ENCODE assay signal across 9 mouse cellular contexts in the genomic region with DNA sequence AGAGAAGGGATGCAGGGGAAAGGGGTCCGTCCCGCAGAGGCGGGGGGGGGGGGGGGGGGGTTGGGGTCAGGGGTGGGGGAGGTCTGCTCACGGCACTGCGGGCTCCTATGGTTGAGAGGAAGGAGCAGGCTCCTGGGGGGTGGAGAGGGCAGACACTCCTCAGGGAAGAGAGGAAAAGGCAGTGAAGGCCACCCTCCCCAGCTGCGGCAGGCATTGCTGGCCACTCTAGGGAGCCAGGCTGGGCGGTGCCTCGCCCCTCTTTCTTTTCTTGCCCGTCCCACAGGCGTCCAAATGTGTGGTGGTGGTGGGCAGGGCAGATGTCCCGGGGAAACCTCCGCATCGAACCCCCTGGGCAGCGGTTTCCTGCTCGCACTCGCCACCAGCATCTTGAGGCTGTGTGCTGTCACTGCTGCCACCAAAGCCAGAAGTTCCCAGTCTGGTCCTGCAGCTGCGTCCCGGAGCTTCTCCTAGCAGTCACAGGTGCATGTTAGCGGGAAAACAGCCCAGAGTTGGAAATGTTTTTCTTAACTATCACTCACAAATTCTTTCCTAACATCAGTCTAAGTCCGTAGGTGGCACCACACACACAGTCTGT.
A peak's percentile ranks its signal among the peaks of the same experiment; 100 is the strongest.
DNase-seq lines count a peak whose midpoint lies in the region; ATAC-seq lines count a peak whose summit lies in the region.
"Had no signal": no experiment of that assay in that cellular context is flagged by ENCODE, and none has a peak within 500 bp of the region (broad histone marks: within the 10 kb centered on the region; RNA-seq: fewer than 3 reads in every experiment).

No protein-coding gene starts in this region.

- peak overlapping the region; percentile 34 for H3K4me2 ChIP-seq in kidney, embryonic 14.5 days (replicated peaks; ENCODE audit: low read depth, low read length)
- H3K4me2 ChIP-seq in embryonic facial prominence, embryonic 13.5 days, result peak overlapping the region; percentile 57
- H3K4me2 ChIP-seq in hindbrain, embryonic 15.5 days, result peak overlapping the region; percentile 58
- H3K4me2 ChIP-seq in neural tube, embryonic 12.5 days (replicated peaks), result peak overlapping the region; percentile 55

- 11% methylated on average over 16 of the region's 20 CpGs for WGBS in kidney, embryonic 14.5 days
- 16% methylated on average over 16 of the region's 20 CpGs for WGBS in embryonic facial prominence, embryonic 13.5 days
- WGBS in hindbrain, embryonic 15.5 days, result 9% methylated on average over 17 of the region's 20 CpGs
- 14% methylated on average over 15 of the region's 20 CpGs for WGBS in neural tube, embryonic 12.5 days

- no peaks in the 10 kb centered on the region for H3K9me3 ChIP-seq in kidney, embryonic 14.5 days (ENCODE audit: control insufficient read depth, low read length)
- H3K9me3 ChIP-seq in embryonic facial prominence, embryonic 13.5 days, result no peaks in the 10 kb centered on the region
- no peaks in the 10 kb centered on the region for H3K9me3 ChIP-seq in hindbrain, embryonic 15.5 days
- H3K9me3 ChIP-seq in neural tube, embryonic 12.5 days, result no peaks in the 10 kb centered on the region

- no peak overlapping the region for H3K4me3 ChIP-seq in kidney, embryonic 14.5 days (ENCODE audit: low read length)
- peak overlapping the region; percentile 24 for H3K4me3 ChIP-seq in embryonic facial prominence, embryonic 13.5 days
- peak overlapping the region; percentile 30 for H3K4me3 ChIP-seq in hindbrain, embryonic 15.5 days
- 0 out of 2 replicates have a peak overlapping the region, but pooled peaks have one; percentile 3 for H3K4me3 ChIP-seq in neural tube, embryonic 12.5 days

- no peaks in the 10 kb centered on the region for H3K27me3 ChIP-seq in kidney, embryonic 14.5 days (ENCODE audit: control insufficient read depth, insufficient read depth, low read length)
- H3K27me3 ChIP-seq in embryonic facial prominence, embryonic 13.5 days, result no peaks in the 10 kb centered on the region
- H3K27me3 ChIP-seq in hindbrain, embryonic 15.5 days, result no peaks in the 10 kb centered on the region
- no peaks in the 10 kb centered on the region for H3K27me3 ChIP-seq in neural tube, embryonic 12.5 days (replicated peaks)

- H3K27ac ChIP-seq in kidney, embryonic 14.5 days (ENCODE audit: low read depth, low read length), result no peak overlapping the region
- no peak overlapping the region for H3K27ac ChIP-seq in embryonic facial prominence, embryonic 13.5 days
- H3K27ac ChIP-seq in hindbrain, embryonic 15.5 days (replicated peaks), result no peak overlapping the region
- H3K27ac ChIP-seq in neural tube, embryonic 12.5 days, result no peak overlapping the region

- no peak; the same call in 1 of the 2 replicates for ATAC-seq in kidney, embryonic 14.5 days (ENCODE audit: low FRiP score, low TSS enrichment)
- ATAC-seq in embryonic facial prominence, embryonic 13.5 days (ENCODE audit: insufficient number of reproducible peaks, insufficient read depth, low FRiP score, low TSS enrichment, low read depth), result no peak
- ATAC-seq in hindbrain, embryonic 15.5 days (ENCODE audit: low FRiP score, low read depth), result no peak
- peak; percentile 9; the same call in 1 of the 2 replicates for ATAC-seq in neural tube, embryonic 12.5 days (ENCODE audit: low FRiP score, low read depth)

- H3K36me3 ChIP-seq in kidney, embryonic 14.5 days (ENCODE audit: control insufficient read depth, insufficient read depth, low read length), result no peaks in the 10 kb centered on the region
- no peaks in the 10 kb centered on the region for H3K36me3 ChIP-seq in embryonic facial prominence, embryonic 13.5 days
- no peaks in the 10 kb centered on the region for H3K36me3 ChIP-seq in hindbrain, embryonic 15.5 days
- no peaks in the 10 kb centered on the region for H3K36me3 ChIP-seq in neural tube, embryonic 12.5 days

- 0 out of 2 replicates have a peak overlapping the region, but pooled peaks have one; percentile 4 for H3K9ac ChIP-seq in kidney, embryonic 14.5 days (ENCODE audit: low read depth, low read length)
- H3K9ac ChIP-seq in embryonic facial prominence, embryonic 13.5 days, result 0 out of 2 replicates have a peak overlapping the region, but pooled peaks have one; percentile 21
- 0 out of 2 replicates have a peak overlapping the region, but pooled peaks have one; percentile 16 for H3K9ac ChIP-seq in hindbrain, embryonic 15.5 days
- H3K9ac ChIP-seq in neural tube, embryonic 12.5 days, result no peak overlapping the region

- DNase-seq in kidney, postnatal 36 days, result no peak
- no peak for DNase-seq in layer of hippocampus, adult 18-20 months (ENCODE audit: low spot score in 2 of 2)
- DNase-seq in layer of hippocampus, postnatal 10 days (ENCODE audit: low spot score in 2 of 2), result no peak
- no peak for DNase-seq in spleen, postnatal 14 days (ENCODE audit: low spot score in 2 of 2)
- DNase-seq: lung, postnatal 10 days had no signal

- H3K4me1 ChIP-seq in kidney, embryonic 14.5 days (ENCODE audit: control insufficient read depth, insufficient read depth, low read length), result no peaks in the 10 kb centered on the region
- 0 out of 2 replicates have a peak, but pooled peaks cover 3% of the 10 kb centered on the region for H3K4me1 ChIP-seq in embryonic facial prominence, embryonic 13.5 days
- H3K4me1 ChIP-seq in hindbrain, embryonic 15.5 days (replicated peaks), result 0 out of 2 replicates have a peak, but pooled peaks cover 3% of the 10 kb centered on the region
- H3K4me1 ChIP-seq in neural tube, embryonic 12.5 days, result peaks cover 3% of the 10 kb centered on the region; the same call in 1 of the 2 replicates
